Mouse (Mus musculus) neural tube, embryonic 13.5 days (tissue): Measurements from ENCODE around the gene Htr6. TPM values are rescaled to one million over a fixed set of nuclear protein-coding genes. Genes with fewer than 3 reads are reported as not detected.
A peak's percentile ranks its signal among the peaks of the same experiment; 100 is the strongest.

Experiments used
- ATAC-seq: fragments of 200-750 bp; cut with Nextera tagmentation; 2 replicates; pipeline ENCODE4 v1.8.0; 2017; ENCODE audit warnings: low read depth, mild to moderate bottlenecking, moderate TSS enrichment, moderate library complexity
- H3K27ac ChIP-seq: fragments of 300-500 bp; sonication (generic); replicated peaks from 2 replicates; pipeline ENCODE4 v1.5.1; 2015; ENCODE audit warnings: moderate library complexity, mild to moderate bottlenecking, inconsistent platforms
- H3K27me3 ChIP-seq: fragments of 300-500 bp; sonication (generic); 2 replicates; pipeline ENCODE4 v1.6.1; 2015; ENCODE audit warnings: mild to moderate bottlenecking, inconsistent platforms
- H3K36me3 ChIP-seq: fragments of 300-500 bp; sonication (generic); 2 replicates; pipeline ENCODE4 v1.6.1; 2015; ENCODE audit warnings: mild to moderate bottlenecking, inconsistent platforms
- H3K4me1 ChIP-seq: fragments of 300-500 bp; sonication (generic); replicated peaks from 2 replicates; pipeline ENCODE4 v1.6.1; 2015; ENCODE audit warnings: inconsistent platforms
- H3K4me2 ChIP-seq: fragments of 300-500 bp; sonication (generic); 2 replicates; pipeline ENCODE4 v1.6.1; 2015; ENCODE audit warnings: inconsistent platforms, mild to moderate bottlenecking, moderate library complexity
- H3K4me3 ChIP-seq: fragments of 300-500 bp; sonication (generic); 2 replicates; pipeline ENCODE4 v1.5.1; 2015; ENCODE audit warnings: mild to moderate bottlenecking, inconsistent platforms
- H3K9ac ChIP-seq: fragments of 300-500 bp; sonication (generic); 2 replicates; pipeline ENCODE4 v1.6.1; 2015; ENCODE audit warnings: moderate library complexity, mild to moderate bottlenecking, inconsistent platforms
- H3K9me3 ChIP-seq: fragments of 300-500 bp; sonication (generic); 2 replicates; pipeline ENCODE4 v1.6.1; 2016; ENCODE audit warnings: inconsistent platforms
- WGBS: fragments of 180-500 bp; shearing (Covaris S2); methylation state at CpG from one replicate; pipeline ENCODE4 v1.1.7; 2015; 5-methylcytosine and 5-hydroxymethylcytosine counted together
- polyA plus RNA-seq: library from polyadenylated mRNA; unstranded; fragments of >200 nt; fragmentation: Nextera tagmentation; extraction: Ambion mirVana; gene quantifications from 2 replicates; pipeline ENCODE4 v1.2.1, GENCODE M21; 2015

The Htr6 gene
- polyA plus RNA-seq, 1 experiment from 2014 or later: 0.60 TPM

DNA sequence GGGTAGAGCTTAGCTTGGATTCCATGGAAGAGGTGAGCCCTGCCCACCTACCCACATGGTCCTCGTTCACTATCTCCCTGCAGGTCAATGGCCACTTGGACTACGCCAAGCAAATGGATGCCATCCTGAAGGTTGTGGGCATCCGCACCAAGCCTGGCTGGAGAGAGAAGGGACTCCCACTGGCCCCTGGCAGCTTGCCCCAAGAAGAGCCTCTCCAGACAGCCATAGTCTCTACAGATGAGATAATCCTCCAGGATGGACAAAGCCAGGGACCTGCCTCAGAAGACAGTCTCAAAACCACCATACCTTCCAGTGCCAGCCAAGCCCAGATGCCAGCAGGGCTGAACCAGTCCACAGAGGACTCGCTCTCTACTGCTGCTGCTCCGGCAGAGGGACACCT lies 17.3 kb downstream of the Htr6 start:
- Histone ChIP-seq H3K4me1 (peaks cover 23% of the 10 kb centered on the region), H3K4me2 (no peak overlapping the region), H3K4me3 (no peak overlapping the region), H3K27me3 (peaks cover 25% of the 10 kb centered on the region), H3K9ac (no peak overlapping the region), H3K9me3 (no peaks in the 10 kb centered on the region), H3K36me3 (no peaks in the 10 kb centered on the region), H3K27ac (no peak overlapping the region)
- WGBS: 86% methylated on average over 5 of the region's 5 CpGs
- no peak for ATAC-seq

- no peak for ATAC-seq
- no peak overlapping the region for H3K9ac ChIP-seq
- H3K4me1 ChIP-seq: peaks cover 27% of the 10 kb centered on the region
- H3K27ac ChIP-seq: no peak overlapping the region
- 66% methylated on average over 5 of the region's 5 CpGs for WGBS
- no peaks in the 10 kb centered on the region for H3K36me3 ChIP-seq
- H3K27me3 ChIP-seq: peaks cover 25% of the 10 kb centered on the region
- no peak overlapping the region for H3K4me2 ChIP-seq
- H3K4me3 ChIP-seq: no peak overlapping the region
- no peaks in the 10 kb centered on the region for H3K9me3 ChIP-seq
Observed at GRCm38 (mm10) chr4:139057291-139057690, 18.1 kb downstream of the Htr6 start.

- H3K9ac ChIP-seq: no peak overlapping the region
- H3K27ac ChIP-seq: peak overlapping the region; percentile 77
- no peak overlapping the region for H3K4me3 ChIP-seq
- ATAC-seq: no peak
- peaks cover 25% of the 10 kb centered on the region for H3K27me3 ChIP-seq
- no peaks in the 10 kb centered on the region for H3K36me3 ChIP-seq
- no peaks in the 10 kb centered on the region for H3K9me3 ChIP-seq
- H3K4me1 ChIP-seq: peaks cover 27% of the 10 kb centered on the region
- 65% methylated on average over 3 of the region's 3 CpGs for WGBS
- no peak overlapping the region for H3K4me2 ChIP-seq
Observed at GRCm38 (mm10) chr4:139055744-139056143, 19.6 kb downstream of the Htr6 start.

DNA sequence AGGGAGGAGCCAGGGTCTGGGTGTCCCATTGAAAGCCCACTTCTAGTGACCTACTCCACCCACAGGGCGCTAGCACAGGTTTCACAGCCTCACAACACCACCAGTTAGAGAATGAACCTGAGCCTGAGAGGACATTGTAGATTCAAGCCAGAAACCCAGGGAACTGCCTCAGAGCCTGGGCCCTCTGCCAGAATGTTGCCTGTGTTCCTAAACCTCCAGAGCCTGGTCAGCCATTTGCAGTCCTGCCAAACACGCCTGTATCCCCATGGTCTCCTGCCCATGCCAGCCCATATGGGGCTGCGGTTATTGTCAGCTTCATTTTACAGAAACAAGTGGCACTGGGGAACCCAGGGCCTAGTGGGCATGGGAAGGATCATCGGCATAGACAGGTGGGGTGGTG lies 20.0 kb downstream of the Htr6 start:
- WGBS: 67% methylated on average over 4 of the region's 4 CpGs
- Histone ChIP-seq H3K9me3 (no peaks in the 10 kb centered on the region), H3K4me3 (no peak overlapping the region)

DNA sequence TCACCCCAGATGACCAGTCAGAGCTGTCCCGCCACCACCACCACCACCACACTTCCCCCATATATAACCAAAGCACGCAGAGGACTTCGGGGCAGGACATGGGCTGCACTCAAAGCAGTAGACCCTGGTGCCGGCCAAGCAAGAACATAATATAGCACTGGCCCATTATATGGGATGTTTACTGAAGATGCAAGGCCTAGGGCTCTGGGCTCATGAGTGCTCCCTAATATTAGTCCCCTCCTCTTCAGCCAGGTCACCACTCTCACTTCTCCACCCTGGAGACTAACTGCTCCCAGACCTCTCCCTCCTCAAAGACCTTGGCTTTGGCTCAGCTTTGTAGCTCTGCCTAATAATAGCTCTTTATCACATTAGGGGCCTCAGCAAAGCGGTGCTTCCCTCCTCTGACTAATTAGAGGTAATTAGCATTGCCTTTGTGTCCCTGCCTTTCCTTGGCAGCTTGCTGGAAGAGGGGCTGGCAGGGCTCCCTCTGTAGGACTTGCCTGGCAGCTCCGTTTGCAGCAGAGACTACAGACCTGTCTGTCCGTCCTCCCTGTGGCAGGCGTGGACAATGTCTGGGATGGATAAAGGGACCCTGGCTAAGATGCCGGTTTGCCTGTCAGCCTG lies 21.0 kb downstream of the Htr6 start:
- Histone ChIP-seq H3K27me3 (peaks cover 16% of the 10 kb centered on the region), H3K36me3 (no peaks in the 10 kb centered on the region), H3K9me3 (no peaks in the 10 kb centered on the region), H3K27ac (peak overlapping the region; percentile 77), H3K4me2 (no peak overlapping the region), H3K4me3 (no peak overlapping the region), H3K4me1 (peaks cover 27% of the 10 kb centered on the region), H3K9ac (no peak overlapping the region)
- peak; percentile 60 for ATAC-seq
- 39% methylated on average over 9 of the region's 9 CpGs for WGBS

More for the DNA sequence above, 20.0 kb downstream of the Htr6 start:
- ATAC-seq: peak; percentile 36; the same call in 1 of the 2 replicates
- H3K4me2 ChIP-seq: no peak overlapping the region
- no peaks in the 10 kb centered on the region for H3K36me3 ChIP-seq
- peak overlapping the region; percentile 77 for H3K27ac ChIP-seq
- no peak overlapping the region for H3K9ac ChIP-seq
- H3K4me1 ChIP-seq: peaks cover 27% of the 10 kb centered on the region
- peaks cover 25% of the 10 kb centered on the region for H3K27me3 ChIP-seq

DNA sequence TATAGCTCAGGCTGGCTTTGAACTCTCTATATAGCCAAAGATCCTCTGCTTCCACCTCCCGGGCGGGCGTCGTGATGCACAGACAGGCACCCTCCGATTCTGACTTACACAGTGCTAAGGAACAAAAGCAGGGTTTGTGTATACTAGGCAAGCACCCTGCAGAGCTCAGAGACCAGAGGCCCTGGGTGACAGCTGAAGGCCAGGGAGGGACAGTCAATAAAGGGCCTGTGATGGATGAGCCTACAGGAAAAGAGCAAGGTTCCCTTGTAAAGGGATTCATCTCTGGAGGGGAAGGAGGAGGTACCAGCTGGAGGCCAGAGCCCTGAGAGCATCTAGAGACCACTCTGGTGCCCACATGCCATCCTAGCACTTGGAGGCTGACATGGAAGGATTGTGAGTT lies 22.0 kb downstream of the Htr6 start:
- no peaks in the 10 kb centered on the region for H3K9me3 ChIP-seq
- H3K4me2 ChIP-seq: no peak overlapping the region
- no peak overlapping the region for H3K9ac ChIP-seq
- no peaks in the 10 kb centered on the region for H3K36me3 ChIP-seq
- 23% methylated on average over 5 of the region's 5 CpGs for WGBS
- peaks cover 27% of the 10 kb centered on the region for H3K4me1 ChIP-seq
- H3K27ac ChIP-seq: 0 out of 2 replicates have a peak overlapping the region, but pooled peaks have one; percentile 77
- H3K4me3 ChIP-seq: no peak overlapping the region
- peaks cover 8% of the 10 kb centered on the region for H3K27me3 ChIP-seq
- no peak for ATAC-seq

- Histone ChIP-seq H3K27me3 (peaks cover 4% of the 10 kb centered on the region), H3K9me3 (no peaks in the 10 kb centered on the region), H3K9ac (no peak overlapping the region), H3K36me3 (no peaks in the 10 kb centered on the region), H3K27ac (no peak overlapping the region), H3K4me3 (no peak overlapping the region), H3K4me2 (no peak overlapping the region), H3K4me1 (peaks cover 27% of the 10 kb centered on the region)
- ATAC-seq: no peak
- 67% methylated on average over 7 of the region's 7 CpGs for WGBS
Observed at GRCm38 (mm10) chr4:139052796-139053195, 22.6 kb downstream of the Htr6 start.

GRCm38 (mm10) chr4:139048518-139048917 lies 26.9 kb downstream of the Htr6 start:
- Histone ChIP-seq H3K4me3 (no peak overlapping the region), H3K27ac (no peak overlapping the region), H3K9me3 (peaks cover 3% of the 10 kb centered on the region; the same call in 1 of the 2 replicates), H3K9ac (no peak overlapping the region), H3K4me2 (no peak overlapping the region), H3K4me1 (peaks cover 12% of the 10 kb centered on the region), H3K27me3 (no peaks in the 10 kb centered on the region), H3K36me3 (no peaks in the 10 kb centered on the region)
- no peak for ATAC-seq
- WGBS: 63% methylated on average over 6 of the region's 6 CpGs

DNA sequence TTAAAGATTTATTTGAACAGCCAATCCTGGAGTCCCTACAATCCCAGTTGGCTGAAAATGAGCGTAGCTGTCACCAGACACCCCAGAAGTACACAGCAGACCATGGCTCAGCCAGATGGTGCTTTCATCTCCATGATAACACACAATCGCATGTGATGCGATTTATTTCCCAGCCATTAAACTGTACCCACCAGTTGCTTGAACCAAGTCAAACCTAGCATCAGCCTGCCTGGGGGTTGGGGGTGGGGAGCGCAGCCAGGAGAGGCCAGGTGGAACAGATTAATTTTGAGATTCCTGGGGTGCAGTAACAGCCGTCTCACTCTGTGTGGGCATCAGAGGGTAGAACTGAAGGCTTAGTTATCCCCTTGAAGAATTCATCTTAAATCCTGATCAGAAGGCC lies 29.0 kb downstream of the Htr6 start:
- no peak overlapping the region for H3K4me2 ChIP-seq
- no peak overlapping the region for H3K27ac ChIP-seq
- no peaks in the 10 kb centered on the region for H3K27me3 ChIP-seq
- peaks cover 10% of the 10 kb centered on the region for H3K4me1 ChIP-seq
- no peak overlapping the region for H3K9ac ChIP-seq
- 63% methylated on average over 5 of the region's 5 CpGs for WGBS
- H3K9me3 ChIP-seq: peaks cover 3% of the 10 kb centered on the region; the same call in 1 of the 2 replicates
- H3K4me3 ChIP-seq: no peak overlapping the region
- no peaks in the 10 kb centered on the region for H3K36me3 ChIP-seq
- ATAC-seq: 0 out of 2 replicates have a peak, but pooled peaks have one; percentile 19

DNA sequence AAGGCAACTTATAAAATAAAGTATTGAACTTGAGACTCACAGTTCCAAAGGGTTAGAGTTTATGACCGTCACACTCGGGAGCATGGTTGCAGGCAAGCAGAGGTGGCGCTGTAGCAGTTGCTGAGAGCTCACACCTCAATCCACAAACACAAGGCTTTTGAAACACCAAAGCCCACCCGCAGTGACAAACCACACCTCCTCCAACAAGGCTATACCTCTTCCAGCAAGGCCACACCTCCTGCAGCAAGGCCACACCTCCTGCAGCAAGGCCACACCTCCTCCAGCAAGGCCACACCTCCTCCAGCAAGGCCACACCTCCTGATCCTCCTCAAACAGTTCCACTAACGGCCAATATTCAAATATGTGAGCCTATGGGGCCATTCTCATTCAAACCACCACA lies 30.8 kb downstream of the Htr6 start:
- no peaks in the 10 kb centered on the region for H3K27me3 ChIP-seq
- WGBS: 86% methylated on average over 5 of the region's 5 CpGs
- H3K36me3 ChIP-seq: no peaks in the 10 kb centered on the region
- ATAC-seq: no peak
- H3K4me1 ChIP-seq: peaks cover 28% of the 10 kb centered on the region
- no peak overlapping the region for H3K4me3 ChIP-seq
- peaks cover 3% of the 10 kb centered on the region; the same call in 1 of the 2 replicates for H3K9me3 ChIP-seq
- no peak overlapping the region for H3K9ac ChIP-seq
- no peak overlapping the region for H3K27ac ChIP-seq
- H3K4me2 ChIP-seq: no peak overlapping the region

DNA sequence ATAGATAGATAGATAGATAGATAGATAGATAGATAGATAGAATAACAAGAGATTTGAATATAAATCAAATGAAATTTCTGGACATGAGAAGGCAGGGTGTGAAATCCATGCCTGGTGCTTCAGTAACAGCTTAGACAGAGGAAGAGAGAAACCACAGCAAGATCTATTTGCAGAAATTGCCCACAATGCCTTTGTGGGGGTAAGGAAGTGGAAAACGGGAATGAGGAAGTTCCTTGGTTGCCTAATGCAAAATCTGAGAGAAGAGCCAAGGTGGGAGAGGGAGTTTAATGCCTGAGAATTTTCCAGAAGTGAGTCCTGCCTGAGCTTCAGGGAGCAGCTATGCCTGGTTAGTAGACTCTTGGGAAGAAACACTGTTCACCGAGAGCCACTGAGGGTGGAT lies 31.8 kb downstream of the Htr6 start:
- no peak for ATAC-seq
- Histone ChIP-seq H3K9ac (no peak overlapping the region), H3K4me1 (peaks cover 37% of the 10 kb centered on the region), H3K9me3 (peaks cover 3% of the 10 kb centered on the region; the same call in 1 of the 2 replicates), H3K27ac (no peak overlapping the region), H3K27me3 (0 out of 2 replicates have a peak, but pooled peaks cover 5% of the 10 kb centered on the region), H3K4me2 (no peak overlapping the region), H3K36me3 (no peaks in the 10 kb centered on the region), H3K4me3 (no peak overlapping the region)
- 82% methylated on average over 2 of the region's 2 CpGs for WGBS

- Histone ChIP-seq H3K36me3 (no peaks in the 10 kb centered on the region), H3K9ac (no peak overlapping the region), H3K27ac (0 out of 2 replicates have a peak overlapping the region, but pooled peaks have one; percentile 46), H3K4me2 (no peak overlapping the region), H3K27me3 (0 out of 2 replicates have a peak, but pooled peaks cover 6% of the 10 kb centered on the region), H3K9me3 (peaks cover 3% of the 10 kb centered on the region; the same call in 1 of the 2 replicates), H3K4me3 (no peak overlapping the region), H3K4me1 (peaks cover 47% of the 10 kb centered on the region)
- ATAC-seq: no peak
- WGBS: 62% methylated on average over 5 of the region's 5 CpGs
Observed at GRCm38 (mm10) chr4:139042611-139043010, 32.8 kb downstream of the Htr6 start.
